Mouse (Mus musculus): Measurements from ENCODE around the gene Osbpl3. TPM values are rescaled to one million over a fixed set of nuclear protein-coding genes. Genes with fewer than 3 reads are reported as not detected.

Osbpl3 gene
- polyA plus RNA-seq, 1 experiment, result 6.0 TPM

- DNase-seq (ENCODE audit: low read depth, low spot score), result no peak
- WGBS, result 80% methylated on average over 12 of the region's 12 CpGs
Observed at GRCm38 (mm10) chr6:50314406-50315071, 141.5 kb downstream of the Osbpl3 start.

DNA sequence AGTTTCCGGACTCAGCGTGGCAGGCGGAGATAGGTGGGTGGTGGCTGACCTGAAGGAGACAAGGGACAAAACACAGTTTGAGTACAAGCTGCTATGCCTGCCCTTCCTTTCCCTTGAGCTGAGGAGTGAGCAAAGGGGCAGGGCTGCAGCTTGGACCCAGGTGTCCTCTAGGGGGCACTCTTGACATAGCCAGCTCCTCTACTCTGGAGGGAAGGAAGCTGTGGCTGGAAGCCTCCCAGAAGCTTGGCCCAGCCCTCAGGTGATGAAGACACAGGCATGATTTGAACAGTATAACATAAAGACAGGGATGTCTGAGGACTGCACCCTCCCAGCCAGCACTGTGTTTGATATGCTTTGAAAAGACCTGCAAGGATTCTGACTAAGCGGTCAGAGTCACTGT, 143.4 kb downstream of the Osbpl3 start:
- DNase-seq (ENCODE audit: low read depth, low spot score), result peak; percentile 52
- 42% methylated on average over 4 of the region's 4 CpGs for WGBS

DNA sequence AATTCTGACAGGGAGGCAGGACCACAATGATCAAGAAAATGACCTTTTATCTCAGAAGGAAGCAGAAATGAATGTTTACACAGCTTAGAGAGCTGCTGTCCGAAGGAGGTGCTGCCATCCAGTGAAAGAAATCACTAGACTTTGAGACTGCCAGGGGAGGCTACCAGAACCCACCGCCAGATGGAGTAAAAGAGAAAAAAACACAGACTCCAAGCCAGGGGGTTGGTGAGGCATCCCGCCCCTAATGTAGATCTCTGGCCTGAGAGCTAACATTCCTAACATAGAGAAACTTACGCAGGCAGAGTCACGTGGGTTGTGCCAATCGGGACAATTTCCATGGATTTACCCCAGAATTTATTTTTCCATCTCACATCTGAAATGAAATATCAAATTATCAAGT, 147.0 kb downstream of the Osbpl3 start:
- DNase-seq (ENCODE audit: low read depth, low spot score), result no peak
- 39% methylated on average over 6 of the region's 6 CpGs for WGBS

GRCm38 (mm10) chr6:50306625-50307024, 149.4 kb downstream of the Osbpl3 start:
- DNase-seq (ENCODE audit: low read depth, low spot score), result no peak
- WGBS, result 81% methylated on average over 4 of the region's 4 CpGs

DNA sequence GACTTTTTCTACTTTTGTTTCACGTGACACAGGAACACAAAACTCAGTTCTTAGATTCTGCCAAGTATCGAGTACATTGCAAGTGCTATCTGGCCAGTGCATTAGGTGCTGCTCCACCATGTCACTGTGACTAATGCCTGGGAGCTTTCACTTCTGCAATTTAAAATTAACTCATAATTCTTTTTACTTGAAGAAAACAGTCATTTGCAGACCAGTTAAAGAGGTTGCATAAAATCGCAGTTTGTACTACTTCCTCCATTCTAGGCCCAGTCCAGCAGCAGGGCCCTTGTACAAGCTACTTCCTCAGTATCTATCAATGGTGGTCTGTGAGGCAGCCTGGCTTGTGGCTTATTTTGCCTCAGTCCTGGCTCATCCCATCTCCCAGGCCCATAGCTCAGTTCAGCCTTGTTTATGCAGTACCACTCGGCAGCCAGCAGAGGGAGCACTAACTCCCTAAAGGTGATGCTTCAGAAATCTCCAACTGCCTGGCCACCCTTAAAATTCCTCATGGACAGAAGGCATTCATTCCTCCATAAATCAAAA, 151.0 kb downstream of the Osbpl3 start:
- peak; percentile 36 for DNase-seq (ENCODE audit: low read depth, low spot score)
- WGBS, result 62% methylated on average over 4 of the region's 4 CpGs

DNA sequence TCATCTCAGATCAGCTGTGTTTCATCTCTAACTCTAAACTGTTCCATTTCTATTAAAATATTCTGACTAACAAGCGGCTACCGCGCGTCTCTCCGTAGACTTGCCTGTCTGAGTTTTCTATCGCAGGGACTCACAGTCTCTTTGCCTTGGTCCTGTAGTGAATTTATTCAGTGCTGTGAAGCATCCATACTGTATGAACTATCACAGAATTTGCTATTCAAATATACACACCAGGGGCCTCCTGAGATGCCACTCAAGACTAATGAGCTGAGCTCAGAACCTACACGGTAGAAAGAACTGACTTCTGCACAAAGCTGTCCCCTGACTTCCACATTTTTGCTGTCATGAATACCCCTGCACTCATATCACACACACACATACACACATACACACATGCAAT, 154.9 kb downstream of the Osbpl3 start:
- DNase-seq (ENCODE audit: low read depth, low spot score), result no peak
- 94% methylated on average over 7 of the region's 7 CpGs for WGBS

- 69% methylated on average over 6 of the region's 6 CpGs for WGBS
- no peak for DNase-seq (ENCODE audit: low read depth, low spot score)
Observed at GRCm38 (mm10) chr6:50300622-50301021, 155.4 kb downstream of the Osbpl3 start.

DNA sequence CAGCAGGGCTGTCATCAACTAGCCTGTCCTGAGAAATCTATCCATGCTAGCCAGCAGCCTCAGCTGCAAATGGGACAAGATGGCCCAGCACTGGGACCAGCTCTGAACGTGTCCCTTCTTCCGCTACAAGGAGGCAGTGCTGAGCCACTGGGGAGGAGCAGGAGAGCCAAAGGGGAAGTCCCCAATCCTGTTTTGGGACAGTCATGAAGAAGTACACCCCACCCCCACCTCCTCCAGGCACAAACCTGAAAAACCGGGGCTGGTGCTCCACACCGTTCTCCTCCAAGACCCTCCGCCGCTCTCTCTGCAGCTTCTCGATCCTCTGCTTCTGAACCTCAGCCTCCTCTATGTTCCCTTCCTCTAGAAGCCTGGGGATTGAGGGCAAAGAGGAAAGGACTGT, 156.9 kb downstream of the Osbpl3 start:
- no peak for DNase-seq (ENCODE audit: low read depth, low spot score)
- 87% methylated on average over 7 of the region's 7 CpGs for WGBS

DNA sequence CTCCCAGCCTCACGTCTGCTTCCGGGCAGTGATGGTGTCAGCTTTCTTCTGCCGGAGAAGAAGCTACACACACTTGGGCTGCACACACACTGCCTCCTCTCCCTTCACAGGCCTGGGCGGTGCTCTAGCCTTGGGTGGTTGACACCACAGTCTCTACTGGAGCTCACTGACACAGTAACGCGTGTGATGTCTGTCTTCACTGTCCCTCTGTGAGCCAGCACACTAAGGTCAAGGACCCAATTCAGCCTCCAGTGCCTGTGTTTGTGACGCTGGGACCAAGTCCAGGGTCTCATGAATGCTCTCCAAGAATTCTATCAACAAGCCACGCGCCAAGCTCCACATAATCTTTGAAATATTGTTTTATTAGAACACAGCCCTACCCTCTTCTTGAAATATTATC, 158.3 kb downstream of the Osbpl3 start:
- no peak for DNase-seq (ENCODE audit: low read depth, low spot score)
- WGBS, result 92% methylated on average over 9 of the region's 9 CpGs

- DNase-seq (ENCODE audit: low read depth, low spot score), result no peak
- WGBS, result 82% methylated on average over 10 of the region's 10 CpGs
Observed at GRCm38 (mm10) chr6:50295136-50295535, 160.9 kb downstream of the Osbpl3 start.

DNA sequence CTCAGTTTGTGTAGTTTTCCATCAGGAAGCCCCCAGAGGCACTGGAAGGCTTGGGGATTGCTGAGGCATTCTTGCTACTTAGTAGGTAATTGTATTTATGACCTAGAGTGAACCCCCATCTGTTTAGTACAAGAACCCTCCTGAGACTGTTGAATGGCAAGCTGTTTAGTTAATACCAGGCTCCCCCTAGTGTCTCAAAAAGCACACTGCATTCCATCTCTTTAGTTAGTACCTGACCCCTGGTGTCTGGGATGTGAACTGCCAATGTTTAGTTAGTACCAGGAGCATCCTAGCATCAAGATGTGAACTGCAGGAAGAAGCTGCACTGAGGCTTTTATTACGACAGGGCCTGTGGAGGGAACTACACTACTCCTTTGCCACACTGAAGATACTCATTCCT, 161.9 kb downstream of the Osbpl3 start:
- WGBS, result 22% methylated on average over 1 of the region's 1 CpGs
- DNase-seq (ENCODE audit: low read depth, low spot score), result peak; percentile 51

- 81% methylated on average over 4 of the region's 4 CpGs for WGBS
Observed at GRCm38 (mm10) chr6:50291650-50292049, 164.4 kb downstream of the Osbpl3 start.

DNA sequence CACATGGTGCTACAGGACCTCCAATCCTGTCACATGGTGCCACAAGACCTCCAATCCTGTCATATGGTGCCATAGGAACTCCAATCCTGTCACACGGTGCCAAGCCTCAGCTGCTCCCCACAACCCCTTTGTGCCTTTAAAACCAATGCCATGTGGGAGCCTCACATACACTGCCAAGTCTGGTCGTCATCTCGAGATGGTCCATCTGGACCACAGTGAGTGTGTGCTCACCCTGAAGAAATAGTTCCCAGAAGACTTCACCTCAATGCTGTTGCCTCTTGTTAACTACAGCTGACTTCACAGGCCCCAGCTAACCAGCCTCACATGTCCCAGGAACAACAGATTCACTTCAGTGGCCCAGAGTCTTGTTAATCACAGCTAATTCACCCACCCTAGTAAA, 169.1 kb downstream of the Osbpl3 start:
- DNase-seq (ENCODE audit: low read depth, low spot score), result no peak
- WGBS, result 94% methylated on average over 3 of the region's 3 CpGs

More at GRCm38 (mm10) chr6:50291650-50292049, 164.4 kb downstream of the Osbpl3 start:
- no peak for DNase-seq (ENCODE audit: low read depth, low spot score)

DNA sequence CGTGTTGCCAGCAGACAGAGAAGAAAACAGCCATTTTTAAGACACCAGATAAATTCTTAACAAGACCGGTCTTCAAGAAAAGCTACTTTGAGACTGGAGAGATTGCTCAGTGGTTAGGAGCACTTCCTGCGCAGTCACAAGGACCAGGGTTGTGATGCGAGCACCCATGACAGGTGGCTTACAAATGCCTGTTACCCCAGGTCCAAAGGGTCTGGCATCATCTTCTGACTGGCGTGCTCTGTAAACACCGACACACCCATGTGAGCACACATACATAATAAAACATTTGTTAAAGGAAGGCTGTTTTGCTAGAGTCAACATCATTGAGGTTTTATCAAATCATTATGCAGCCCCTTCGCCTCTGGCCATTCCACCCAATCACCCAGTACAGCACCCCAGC, 176.4 kb downstream of the Osbpl3 start:
- 37% methylated on average over 7 of the region's 7 CpGs for WGBS
- no peak for DNase-seq (ENCODE audit: low read depth, low spot score)

GRCm38 (mm10) chr6:50273947-50274346, 182.1 kb downstream of the Osbpl3 start:
- WGBS, result 30% methylated on average over 4 of the region's 4 CpGs
- peak; percentile 62 for DNase-seq (ENCODE audit: low read depth, low spot score)

DNA sequence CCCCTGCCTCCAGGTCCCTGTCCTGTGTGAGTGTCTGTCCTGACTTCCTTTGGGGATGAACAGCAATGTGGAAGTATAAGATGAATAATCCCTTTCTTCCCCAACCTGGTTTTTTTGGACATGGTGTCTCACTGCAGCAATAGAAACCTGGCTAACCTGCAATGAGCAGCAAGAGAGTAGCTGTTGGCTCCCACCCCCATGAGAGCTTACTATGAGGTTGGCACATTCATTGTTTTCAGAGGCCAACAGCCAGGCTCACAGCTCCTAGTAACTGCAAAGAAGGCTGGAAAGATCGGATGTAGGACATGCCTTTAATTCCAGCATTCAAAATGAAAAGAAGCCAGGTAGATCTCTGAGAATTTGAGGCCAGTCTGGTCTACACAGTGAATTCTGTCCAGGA, 182.6 kb downstream of the Osbpl3 start:
- DNase-seq (ENCODE audit: low read depth, low spot score), result no peak
- 45% methylated on average over 1 of the region's 1 CpGs for WGBS

DNA sequence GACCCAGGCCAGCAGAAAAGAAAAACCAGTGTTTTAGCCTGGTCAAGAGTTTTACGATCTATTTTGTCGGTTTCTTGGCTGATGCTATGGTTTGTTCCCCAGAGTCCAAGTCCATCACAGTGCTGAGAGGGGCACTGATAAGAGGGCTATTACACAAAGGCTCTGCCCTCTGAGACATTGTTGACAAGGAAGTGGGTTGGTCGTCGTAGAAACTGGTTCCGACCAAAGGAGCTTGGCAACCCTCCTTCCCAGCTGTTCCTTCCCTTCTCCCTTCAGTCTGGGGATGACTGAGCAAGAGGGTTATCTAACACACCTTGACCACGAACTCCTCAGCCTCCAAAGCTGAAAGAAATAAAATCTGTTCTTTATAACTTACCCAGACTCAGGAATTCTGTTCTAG, 192.3 kb downstream of the Osbpl3 start, which contains the start of gene Gsdme:
TSS of gene Gsdme (minus strand) at position 193 of the 400 bp plus-strand sequence.
- 22% methylated on average over 6 of the region's 6 CpGs for WGBS
- no peak for DNase-seq (ENCODE audit: low read depth, low spot score)

DNA sequence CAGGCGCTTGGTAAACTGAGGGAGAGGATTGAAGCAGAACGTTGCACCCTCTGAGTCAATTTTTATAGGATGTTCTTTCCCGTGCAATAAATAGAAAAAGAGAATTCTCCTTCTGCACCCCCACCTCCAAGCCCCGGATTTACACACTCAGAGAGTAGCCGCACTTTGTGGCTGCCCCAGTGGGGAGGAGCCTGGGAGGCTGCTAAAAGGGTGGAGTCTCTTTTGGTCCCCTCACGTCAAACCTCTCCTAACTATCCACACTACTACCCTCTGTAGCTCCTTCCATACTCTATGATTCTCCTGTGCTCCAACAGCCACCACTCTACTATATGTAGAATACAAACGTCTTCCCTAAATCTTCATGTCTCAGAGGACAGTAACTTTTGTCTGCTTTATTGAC, 193.7 kb downstream of the Osbpl3 start:
- no peak for DNase-seq (ENCODE audit: low read depth, low spot score)
- 35% methylated on average over 7 of the region's 7 CpGs for WGBS

DNA sequence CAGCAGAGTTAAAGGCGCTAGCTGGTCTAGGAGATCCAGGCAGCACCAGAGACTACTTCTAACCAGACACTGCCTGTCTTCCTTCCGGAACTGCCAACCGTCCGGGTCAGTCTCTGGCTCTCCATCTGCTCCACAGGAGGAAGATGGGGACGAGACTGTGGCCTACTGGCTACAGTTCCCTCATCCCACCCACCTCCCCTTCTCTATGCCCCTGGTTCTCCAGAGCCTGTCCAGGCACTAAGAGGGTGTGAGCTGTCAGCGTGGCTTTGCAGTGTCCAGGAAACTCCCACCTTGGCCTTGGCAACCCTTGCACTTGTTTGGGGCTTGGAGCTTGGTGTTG, 194.1 kb downstream of the Osbpl3 start:
- WGBS, result under 1% methylated on average over 6 of the region's 6 CpGs
- no peak for DNase-seq (ENCODE audit: low read depth, low spot score)

GRCm38 (mm10) chr6:50261201-50261921, 194.6 kb downstream of the Osbpl3 start:
- peak; percentile 88 for DNase-seq (ENCODE audit: low read depth, low spot score)
- WGBS, result 2% methylated on average over 35 of the region's 35 CpGs

DNA sequence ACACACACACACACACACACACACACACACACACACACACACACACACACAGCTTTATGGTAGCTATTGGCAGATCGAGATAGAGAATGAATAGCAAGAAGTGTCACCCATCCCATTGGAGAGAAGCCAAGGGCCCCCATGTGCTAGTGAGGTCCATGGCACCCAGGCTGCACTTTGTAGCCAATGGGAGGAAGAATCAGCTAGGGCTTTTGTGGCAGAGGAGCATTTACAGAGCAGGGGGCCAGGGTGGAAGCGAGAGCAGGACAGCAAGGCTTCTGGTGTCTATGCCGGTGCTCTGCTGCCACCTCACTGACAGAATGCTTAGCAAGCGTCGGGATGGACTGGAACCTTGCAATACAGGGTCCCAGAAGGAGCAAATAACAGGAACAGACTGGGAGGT, 200.6 kb downstream of the Osbpl3 start:
- WGBS, result 39% methylated on average over 5 of the region's 5 CpGs

More for the DNA sequence above, 200.6 kb downstream of the Osbpl3 start:
- DNase-seq (ENCODE audit: low read depth, low spot score), result no peak

Measured in large intestine, adult 2 months (tissue).